Mouse (Mus musculus) erythroblast, embryonic 14.5 days (primary cell): ENCODE results near the gene Btbd6.

ENCODE experiments used
- GATA1 ChIP-seq: IDR thresholded peaks from 2 replicates; pipeline ENCODE4 v1.6.1; 2012; ENCODE audit warnings: low read length, inconsistent platforms, mixed read lengths
- TAL1 ChIP-seq: IDR thresholded peaks from 3 replicates; pipeline ENCODE4 v1.6.1; 2012; ENCODE audit warnings: low read length, inconsistent platforms, mixed read lengths

GRCm38 (mm10) chr12:112961428-112961827 lies 14.9 kb upstream of the Btbd6 start:
- TF ChIP-seq GATA1, result no peak
- no peak for TF ChIP-seq TAL1
